Mouse (Mus musculus) liver, embryonic 18 days (tissue): ENCODE data around the gene Gpr139. TPM values are rescaled to one million over a fixed set of nuclear protein-coding genes. Genes with fewer than 3 reads are reported as not detected.

Experiments
- polyA plus RNA-seq: library from polyadenylated mRNA; depleted of rRNA; stranded (reverse); fragments of >200 nt; gene quantifications from 2 replicates; pipeline ENCODE4 v1.2.3, GENCODE M21; 2012; rRNA removed

Gpr139 gene
- polyA plus RNA-seq: not detected in 2 replicates

GRCm38 (mm10) chr7:119184341-119185143 is at the start of gene Gpr139:
TSS of gene Gpr139 (minus strand) at chr7:119184603.

Other genes with a start within 250 kb of the Gpr139 start
- 0.67 and 0.68 TPM in 2 replicates for gene Gprc5b, start 189.4 kb downstream of the Gpr139 start, polyA plus RNA-seq